Mouse (Mus musculus): ENCODE results near the gene Dnm1. TPM values are rescaled to one million over a fixed set of nuclear protein-coding genes. Genes with fewer than 3 reads are reported as not detected.

Gene Dnm1
- total RNA-seq, 4 experiments from 2014 or later: 3.5 to 7.5 (median 4.6) TPM

- DNase-seq (ENCODE audit: low spot score): peak; percentile 44
These were observed 70.4 kb downstream of the Dnm1 start for GRCm38 (mm10) chr2:32282727-32283126.

- no peak for DNase-seq (ENCODE audit: low spot score)
These were observed 70.8 kb downstream of the Dnm1 start for GRCm38 (mm10) chr2:32282289-32282688.

- DNase-seq (ENCODE audit: low spot score): no peak
These were observed 77.3 kb downstream of the Dnm1 start for GRCm38 (mm10) chr2:32275823-32276222.

GRCm38 (mm10) chr2:32260635-32261034, 92.5 kb downstream of the Dnm1 start:
- peak; percentile 28 for DNase-seq (ENCODE audit: low spot score)

GRCm38 (mm10) chr2:32259657-32260417, 93.3 kb downstream of the Dnm1 start, which contains the start of gene Uck1:
Uck1 (minus strand) TSS chr2:32260159.
- DNase-seq (ENCODE audit: low spot score): peak; percentile 88

- no peak for DNase-seq (ENCODE audit: low spot score)
These were observed 94.1 kb downstream of the Dnm1 start for GRCm38 (mm10) chr2:32258887-32259533.

Small RNA genes lying within 50 kb of the gene (microRNA-seq; reads per million reads assigned to microRNA genes)
- not detected for gene Gm23363
- 11.5 reads per million, percentile 28 among the genes with 10 or more reads in this experiment for gene Mir199b

Other genes starting within 250 kb of the Dnm1 start
- gene Prrc2b, start 202.3 kb downstream of the Dnm1 start, total RNA-seq (2022): 10 to 100 TPM; 83.5 to 94.1 (median 89.2) TPM
- gene Pomt1, start 116.7 kb downstream of the Dnm1 start, total RNA-seq (2022): 10 to 100 TPM; 12.5 to 15.0 (median 14.0) TPM
- gene Uck1, start 93.2 kb downstream of the Dnm1 start, total RNA-seq (2022): 10 to 100 TPM; 22.9 to 24.5 (median 23.3) TPM
- 10 to 100 TPM; 75.1 to 88.9 (median 80.2) TPM for gene Golga2, start 66.0 kb downstream of the Dnm1 start, total RNA-seq (2022)
- gene Swi5, start 65.3 kb downstream of the Dnm1 start, total RNA-seq (2022): 100 to 1,000 TPM; 221 to 257 (median 231) TPM
- 10 to 100 TPM; 25.8 to 34.9 (median 28.0) TPM for gene Ciz1, start 1.0 kb downstream of the Dnm1 start, total RNA-seq (2022)
- 10 to 100 TPM; 43.8 to 49.1 (median 45.3) TPM for gene 1110008P14Rik, start 28.6 kb upstream of the Dnm1 start, total RNA-seq (2022)
- 1 to 10 TPM; 3.7 to 7.2 (median 6.4) TPM for gene Lcn2, start 34.9 kb upstream of the Dnm1 start, total RNA-seq (2022)
- gene Ptges2, start 42.6 kb upstream of the Dnm1 start, total RNA-seq (2022): 10 to 100 TPM; 58.8 to 71.3 (median 63.6) TPM
- gene Naif1, start 97.1 kb upstream of the Dnm1 start, total RNA-seq (2022): 1 to 10 TPM; 3.4 to 4.4 (median 3.5) TPM
- gene Slc25a25, start 98.1 kb upstream of the Dnm1 start, total RNA-seq (2022): 1 to 10 TPM; 6.4 to 7.8 (median 7.0) TPM
- gene Fam102a, start 182.0 kb upstream of the Dnm1 start, total RNA-seq (2022): 10 to 100 TPM in 1 of 4 experiments, 1 to 10 TPM in 3; 6.8 to 10.9 (median 8.6) TPM
- 10 to 100 TPM; 16.5 to 22.2 (median 18.6) TPM for gene Dpm2, start 217.5 kb upstream of the Dnm1 start, total RNA-seq (2022)
- under 1 TPM in 1 of 4 experiments, not detected in 3; 0.34 TPM for gene Pip5kl1, start 221.5 kb upstream of the Dnm1 start, total RNA-seq (2022)
- not detected for gene 9430097D07Rik, start 222.3 kb upstream of the Dnm1 start, total RNA-seq (2022)
- gene St6galnac4, start 233.8 kb upstream of the Dnm1 start, total RNA-seq (2022): 10 to 100 TPM; 15.6 to 23.2 (median 20.7) TPM
- gene St6galnac6, start 246.4 kb upstream of the Dnm1 start, total RNA-seq (2022): 100 to 1,000 TPM; 102 to 131 (median 114) TPM

Measured in heart, adult 8-10 months (tissue).